Mouse (Mus musculus): Measurements from ENCODE around the gene Rap2b.

Gene Rap2b

GRCm38 (mm10) chr3:61361338-61361737, at the start of gene Rap2b:
Gene Rap2b (plus strand): TSS chr3:61361638.
- DNase-seq, result no peak

GRCm38 (mm10) chr3:61315002-61315401, 46.4 kb upstream of the Rap2b start:
- DNase-seq, result no peak

GRCm38 (mm10) chr3:61320031-61320430, 41.4 kb upstream of the Rap2b start:
- no peak for DNase-seq

GRCm38 (mm10) chr3:61321632-61322031, 39.8 kb upstream of the Rap2b start:
- no peak for DNase-seq

DNA sequence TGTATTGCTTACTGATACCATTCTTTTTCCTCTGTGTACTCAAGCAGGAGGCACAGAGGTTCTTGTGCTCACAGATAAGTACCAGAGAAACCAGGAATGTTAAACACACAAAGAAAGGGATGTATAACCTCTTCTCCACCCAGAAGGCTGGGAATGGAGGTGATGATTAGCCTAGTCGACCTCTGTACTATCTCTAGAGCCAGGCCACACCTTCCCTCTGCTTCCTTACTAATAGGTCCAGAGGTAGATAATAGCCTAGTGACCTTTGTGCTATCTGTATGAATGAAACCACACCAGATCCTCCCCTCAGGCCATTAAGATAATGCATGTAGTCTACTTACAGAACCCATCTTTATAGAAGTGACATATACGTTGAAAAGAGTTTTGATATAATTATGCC, 25.2 kb upstream of the Rap2b start:
- no peak for DNase-seq

DNA sequence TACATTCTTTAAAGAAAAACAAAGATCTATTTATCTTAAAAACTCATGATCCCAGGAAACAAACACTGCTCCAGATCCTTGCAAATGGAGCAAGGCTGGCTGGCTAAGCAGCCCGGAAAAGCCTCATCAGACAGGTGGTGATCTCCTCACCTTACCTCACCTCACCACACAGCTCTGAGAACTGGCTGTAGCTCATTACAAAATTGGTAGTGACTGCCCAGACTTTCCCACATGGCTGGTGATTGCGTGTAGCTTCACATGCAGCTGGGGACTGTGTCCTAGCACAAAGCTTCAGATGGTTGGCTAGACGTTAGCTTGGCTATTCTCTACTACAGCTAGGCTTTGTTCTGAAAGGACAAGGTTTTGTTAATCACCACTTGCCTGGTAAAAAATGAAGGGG, 24.2 kb upstream of the Rap2b start:
- DNase-seq, result no peak

GRCm38 (mm10) chr3:61340321-61340720, 21.1 kb upstream of the Rap2b start:
- no peak for DNase-seq

DNA sequence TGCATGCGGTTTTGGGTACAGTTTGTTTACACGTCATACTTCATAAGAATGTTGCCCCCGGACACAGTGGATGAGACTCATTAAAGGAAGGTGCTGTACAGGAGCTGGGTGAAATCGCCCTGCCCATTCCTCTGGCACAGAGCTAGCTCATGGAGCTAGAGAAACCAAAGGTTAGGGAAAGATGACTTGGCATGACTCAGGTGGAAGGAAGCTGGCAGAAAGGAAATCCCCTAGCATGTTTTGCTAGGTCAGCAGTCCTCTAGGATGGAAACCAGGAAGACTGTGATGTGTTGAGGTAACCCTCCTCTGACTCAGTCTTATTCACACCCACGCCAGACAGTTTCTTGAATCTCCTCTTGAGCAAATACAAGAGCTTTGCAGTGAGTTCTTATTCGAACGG, 17.4 kb upstream of the Rap2b start:
- DNase-seq, result no peak

GRCm38 (mm10) chr3:61345636-61346035, 15.8 kb upstream of the Rap2b start:
- no peak for DNase-seq

- no peak for DNase-seq
These were observed 13.3 kb upstream of the Rap2b start for GRCm38 (mm10) chr3:61348036-61348614.

DNA sequence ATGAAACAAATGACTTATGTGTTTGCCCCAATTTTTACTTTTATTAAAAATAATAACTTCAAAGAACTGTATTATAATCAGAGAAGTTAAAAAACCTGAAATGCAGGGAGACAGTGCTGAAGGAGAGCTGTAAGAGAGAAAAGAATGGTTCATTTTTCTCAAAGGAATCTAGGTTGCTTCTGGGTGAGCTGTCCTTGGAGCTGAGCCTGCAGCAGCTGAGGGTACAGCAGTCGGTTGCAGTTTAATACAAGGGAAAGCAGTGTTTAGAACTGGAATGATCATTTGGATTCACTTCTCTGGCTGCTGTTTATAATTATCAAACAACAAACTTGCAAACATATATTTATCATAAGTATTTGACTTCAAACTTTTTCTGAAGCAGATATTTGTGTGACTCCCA, 12.0 kb upstream of the Rap2b start:
- DNase-seq, result no peak

GRCm38 (mm10) chr3:61355464-61355863, 6.0 kb upstream of the Rap2b start:
- no peak for DNase-seq

GRCm38 (mm10) chr3:61358107-61358506, 3.3 kb upstream of the Rap2b start:
- no peak for DNase-seq

DNA sequence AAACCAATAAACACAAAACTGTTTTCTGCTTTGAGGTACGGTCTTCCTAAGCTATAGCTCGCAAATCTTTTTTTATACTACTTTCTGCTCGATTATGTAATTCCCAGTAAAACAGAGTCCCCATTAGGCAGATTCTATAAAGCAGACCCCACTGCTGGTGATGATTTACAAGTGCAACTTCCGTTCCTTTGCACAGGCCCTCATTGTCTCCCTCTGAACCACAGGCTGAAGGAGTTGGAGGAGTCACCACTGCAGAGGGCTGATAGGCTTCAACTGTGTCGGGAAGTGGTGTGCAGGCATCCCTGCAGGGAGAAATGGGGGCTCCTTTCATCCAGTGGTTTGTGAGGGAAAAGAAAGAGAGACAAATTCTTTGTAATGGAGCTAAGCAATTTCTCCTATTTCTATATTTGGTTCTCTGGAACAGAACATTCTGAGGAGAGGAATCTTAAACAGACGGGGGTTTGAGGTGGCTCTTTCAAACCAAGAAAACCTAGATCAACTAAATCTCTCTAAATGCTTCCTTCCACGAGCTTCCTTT, 2.6 kb upstream of the Rap2b start:
- no peak for DNase-seq

- no peak for DNase-seq
These were observed 1.4 kb downstream of the Rap2b start for GRCm38 (mm10) chr3:61362821-61363160.

GRCm38 (mm10) chr3:61363161-61363988, 1.9 kb downstream of the Rap2b start:
- DNase-seq, result peak; percentile 60 to 63

- DNase-seq, result peak; percentile 88 to 93
These were observed 2.7 kb downstream of the Rap2b start for GRCm38 (mm10) chr3:61363989-61364660.

DNA sequence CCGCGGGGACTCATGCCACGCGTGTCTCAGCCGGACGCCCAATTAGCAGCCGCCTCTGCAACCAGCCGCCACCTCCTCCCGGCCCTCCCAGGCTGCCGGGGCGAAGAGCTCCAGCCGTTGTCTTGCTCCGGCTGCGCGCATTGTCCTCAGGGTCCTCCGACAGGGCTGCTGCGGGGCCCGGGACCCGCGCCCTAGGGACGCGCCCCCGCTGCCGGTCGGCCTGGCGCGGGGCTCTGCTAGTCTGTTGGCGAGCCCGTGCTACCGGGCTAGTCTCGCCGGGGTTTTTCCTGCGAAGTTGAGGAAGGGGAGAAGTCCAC, 3.2 kb downstream of the Rap2b start:
- no peak for DNase-seq

- DNase-seq, result peak; percentile 20 to 49
These were observed 3.7 kb downstream of the Rap2b start for GRCm38 (mm10) chr3:61364978-61365778.

DNA sequence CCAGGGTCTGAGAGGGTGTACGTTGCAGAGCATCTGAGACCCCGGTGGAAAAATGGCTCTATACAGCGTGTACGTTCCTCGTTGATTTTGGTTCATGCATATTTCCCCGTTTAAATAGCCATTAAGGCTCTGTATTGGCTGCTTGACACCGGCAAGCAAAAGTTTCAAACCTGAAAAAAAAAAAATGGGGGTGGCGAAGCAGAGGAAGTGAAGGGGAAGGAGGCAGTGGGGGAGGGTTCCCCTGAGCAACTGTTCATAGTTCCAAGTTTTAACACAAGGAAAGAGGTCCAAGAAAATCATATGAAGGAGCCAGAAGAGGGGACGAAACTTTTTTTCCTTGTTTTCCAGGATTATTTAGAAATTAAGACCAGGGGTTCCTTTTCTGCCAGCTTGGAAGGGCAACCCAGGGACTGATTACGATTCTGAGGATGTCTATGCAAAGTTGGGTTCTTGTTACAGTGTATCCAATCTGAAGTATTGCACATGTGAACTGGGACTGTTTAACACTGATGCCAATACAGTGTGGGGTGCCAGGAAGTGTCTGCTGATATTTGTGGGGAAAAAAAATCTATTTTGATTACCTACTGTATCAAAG, 4.4 kb downstream of the Rap2b start, which contains the start of gene B430305J03Rik:
Gene B430305J03Rik, minus strand, starts transcription at position 173 of the 595 bp plus-strand sequence.
- peak; percentile 6 to 27 for DNase-seq

DNA sequence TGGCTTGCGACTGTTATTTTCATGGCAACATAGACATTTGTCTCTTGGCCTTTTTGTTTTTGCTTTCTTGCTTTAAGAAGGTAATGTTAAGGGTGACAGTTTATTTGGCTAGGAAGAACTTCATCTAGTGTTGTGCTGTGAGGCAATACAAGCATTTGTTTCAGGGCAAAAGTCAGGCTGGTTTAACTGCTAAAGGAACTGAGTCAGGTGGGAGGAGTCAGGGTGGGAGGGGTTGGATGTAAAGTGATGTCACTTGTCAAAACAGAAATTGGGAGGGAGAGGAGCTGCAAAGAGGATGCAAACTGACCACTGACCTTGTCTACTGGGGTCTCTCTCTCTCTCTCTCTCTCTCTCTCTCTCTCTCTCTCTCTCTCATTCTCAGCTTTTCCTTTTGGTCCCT, 7.0 kb downstream of the Rap2b start:
- no peak for DNase-seq

DNA sequence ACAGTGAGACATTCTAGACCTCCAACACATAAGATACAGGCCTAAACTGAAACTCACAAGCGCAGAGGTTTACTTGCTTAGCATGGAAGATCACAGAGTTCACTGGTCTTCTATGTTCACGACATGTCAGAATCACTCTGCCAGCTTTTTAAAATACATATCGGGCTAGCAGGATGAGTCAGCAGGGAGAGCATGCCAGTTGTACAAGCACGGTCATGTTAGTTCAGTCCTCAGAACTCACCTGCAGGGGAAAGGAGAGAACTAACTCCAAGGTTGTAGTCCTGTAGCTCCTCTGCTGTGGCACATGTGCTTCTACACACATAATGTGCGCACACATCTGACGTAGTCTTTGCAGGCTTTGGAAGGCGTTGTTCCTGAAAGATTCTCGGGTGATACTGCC, 14.6 kb downstream of the Rap2b start:
- DNase-seq, result no peak

DNA sequence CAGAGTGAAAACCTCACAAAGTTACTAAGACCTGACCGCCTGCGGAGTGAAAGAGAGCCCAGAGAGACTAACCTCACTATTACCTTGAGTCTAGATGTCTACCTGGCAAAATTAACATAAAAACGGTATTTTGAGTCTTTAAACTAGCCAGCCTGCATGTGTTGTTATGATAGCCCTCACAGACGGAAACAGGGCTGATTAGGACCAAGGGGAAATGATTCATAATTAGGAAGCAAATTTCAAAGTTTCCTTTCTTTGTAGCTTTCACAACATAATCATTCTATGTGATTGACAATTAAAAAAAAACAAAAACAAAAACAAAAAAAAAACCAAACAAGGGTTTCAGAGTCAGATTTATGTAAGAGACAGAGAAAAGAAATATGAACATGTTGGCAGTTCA, 24.9 kb downstream of the Rap2b start:
- no peak for DNase-seq
